Mouse (Mus musculus): ENCODE results near the gene Gm42688. TPM values are rescaled to one million over a fixed set of nuclear protein-coding genes. Genes with fewer than 3 reads are reported as not detected.

The Gm42688 gene
- polyA plus RNA-seq, 1 experiment from 2014 or later: 3.5 TPM

DNA sequence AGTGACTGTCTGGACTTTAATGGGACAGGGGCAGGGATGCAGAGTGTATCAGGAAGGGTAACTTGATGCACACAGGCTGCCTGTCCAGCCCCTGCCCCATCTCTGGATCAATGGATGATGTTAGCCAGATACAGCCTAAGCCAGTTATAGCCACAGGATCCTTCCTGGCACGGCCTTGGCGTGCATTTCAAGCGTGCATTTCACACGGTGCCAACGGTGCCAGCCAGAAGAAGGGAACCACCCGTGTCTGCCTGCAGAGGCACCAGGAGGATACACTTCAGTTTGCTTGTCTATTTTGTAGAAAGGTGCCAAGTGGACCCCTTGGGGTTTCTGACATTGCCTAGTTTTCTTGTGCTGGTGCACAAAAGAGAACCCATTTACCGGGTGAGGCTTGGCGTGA lies 38.6 kb downstream of the Gm42688 start:
- peaks cover 3% of the 10 kb centered on the region; the same call in 1 of the 2 replicates for H3K36me3 ChIP-seq (ENCODE audit: control insufficient read depth, insufficient read depth, low read length)
- no peak overlapping the region for H3K4me3 ChIP-seq (ENCODE audit: low read length)
- peaks cover 32% of the 10 kb centered on the region for H3K4me1 ChIP-seq (ENCODE audit: control insufficient read depth, insufficient read depth, low read length)
- H3K4me2 ChIP-seq (replicated peaks; ENCODE audit: low read depth, low read length): no peak overlapping the region
- no peaks in the 10 kb centered on the region for H3K9me3 ChIP-seq (ENCODE audit: control insufficient read depth, low read length)
- no peaks in the 10 kb centered on the region for H3K27me3 ChIP-seq (ENCODE audit: control insufficient read depth, insufficient read depth, low read length)
- no peak overlapping the region for H3K27ac ChIP-seq (ENCODE audit: low read depth, low read length)
- no peak overlapping the region for H3K9ac ChIP-seq (ENCODE audit: low read depth, low read length)
- ATAC-seq (ENCODE audit: low FRiP score, low TSS enrichment): no peak
- WGBS: 96% methylated on average over 8 of the region's 8 CpGs

DNA sequence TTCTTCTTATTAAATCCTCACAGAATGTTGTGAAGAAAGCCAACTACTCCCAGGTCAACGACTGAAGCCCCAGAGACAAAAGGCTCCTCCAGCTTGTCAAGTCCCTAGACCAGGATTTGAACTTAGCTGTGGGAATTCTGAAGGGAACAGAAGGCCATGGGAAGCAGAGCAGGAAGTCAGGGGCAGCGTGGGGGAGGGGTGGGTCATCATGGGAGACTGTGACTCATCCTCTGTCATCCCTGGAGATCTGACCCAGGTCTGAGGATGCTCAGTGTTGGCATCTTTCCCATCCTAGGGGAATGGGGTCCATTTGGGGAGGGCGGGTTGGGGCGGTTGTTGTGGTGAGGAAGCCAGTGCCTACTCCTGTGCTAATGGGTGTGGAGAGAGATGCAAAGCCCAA lies 40.2 kb downstream of the Gm42688 start:
- no peaks in the 10 kb centered on the region for H3K27me3 ChIP-seq (ENCODE audit: control insufficient read depth, insufficient read depth, low read length)
- no peak overlapping the region for H3K27ac ChIP-seq (ENCODE audit: low read depth, low read length)
- no peaks in the 10 kb centered on the region for H3K9me3 ChIP-seq (ENCODE audit: control insufficient read depth, low read length)
- no peak overlapping the region for H3K9ac ChIP-seq (ENCODE audit: low read depth, low read length)
- no peak overlapping the region for H3K4me3 ChIP-seq (ENCODE audit: low read length)
- H3K4me1 ChIP-seq (ENCODE audit: control insufficient read depth, insufficient read depth, low read length): peaks cover 24% of the 10 kb centered on the region
- 46% methylated on average over 4 of the region's 4 CpGs for WGBS
- peaks cover 3% of the 10 kb centered on the region; the same call in 1 of the 2 replicates for H3K36me3 ChIP-seq (ENCODE audit: control insufficient read depth, insufficient read depth, low read length)
- peak overlapping the region; percentile 61 for H3K4me2 ChIP-seq (replicated peaks; ENCODE audit: low read depth, low read length)
- no peak for ATAC-seq (ENCODE audit: low FRiP score, low TSS enrichment)

DNA sequence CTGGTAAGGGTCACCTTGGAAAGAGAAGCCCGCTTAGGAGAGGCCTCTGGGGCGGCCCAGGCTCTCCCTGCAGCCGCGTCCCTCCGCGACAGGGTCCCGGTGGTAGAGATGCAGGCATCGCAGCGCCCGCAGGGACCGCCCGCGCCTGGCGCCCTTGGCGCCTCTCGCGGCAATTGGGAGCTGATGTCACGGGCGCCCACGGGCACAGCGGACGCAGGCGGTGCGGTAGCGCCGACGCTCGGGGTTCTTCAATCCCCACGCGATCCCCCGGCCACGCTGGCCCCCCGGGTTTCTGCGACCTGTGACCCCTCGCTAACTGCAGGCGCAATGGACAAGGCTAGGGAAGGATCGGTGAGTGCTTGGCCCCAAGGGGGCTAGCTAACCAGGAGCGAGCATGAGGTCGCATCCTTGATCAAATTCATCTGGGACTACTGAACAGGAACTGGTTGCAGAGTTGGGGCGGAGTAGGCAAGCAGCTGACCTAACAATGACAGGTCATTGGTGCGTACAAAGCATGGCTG lies 40.9 kb downstream of the Gm42688 start:
- WGBS: 3% methylated on average over 38 of the region's 41 CpGs
- H3K4me2 ChIP-seq (replicated peaks; ENCODE audit: low read depth, low read length): peak overlapping the region; percentile 61
- peaks cover 26% of the 10 kb centered on the region for H3K4me1 ChIP-seq (ENCODE audit: control insufficient read depth, insufficient read depth, low read length)
- H3K9ac ChIP-seq (ENCODE audit: low read depth, low read length): peak overlapping the region; percentile 62
- no peak overlapping the region for H3K27ac ChIP-seq (ENCODE audit: low read depth, low read length)
- H3K27me3 ChIP-seq (ENCODE audit: control insufficient read depth, insufficient read depth, low read length): no peaks in the 10 kb centered on the region
- H3K4me3 ChIP-seq (ENCODE audit: low read length): peak overlapping the region; percentile 30
- H3K9me3 ChIP-seq (ENCODE audit: control insufficient read depth, low read length): no peaks in the 10 kb centered on the region
- H3K36me3 ChIP-seq (ENCODE audit: control insufficient read depth, insufficient read depth, low read length): peaks cover 6% of the 10 kb centered on the region; the same call in 1 of the 2 replicates
- ATAC-seq (ENCODE audit: low FRiP score, low TSS enrichment): no peak

DNA sequence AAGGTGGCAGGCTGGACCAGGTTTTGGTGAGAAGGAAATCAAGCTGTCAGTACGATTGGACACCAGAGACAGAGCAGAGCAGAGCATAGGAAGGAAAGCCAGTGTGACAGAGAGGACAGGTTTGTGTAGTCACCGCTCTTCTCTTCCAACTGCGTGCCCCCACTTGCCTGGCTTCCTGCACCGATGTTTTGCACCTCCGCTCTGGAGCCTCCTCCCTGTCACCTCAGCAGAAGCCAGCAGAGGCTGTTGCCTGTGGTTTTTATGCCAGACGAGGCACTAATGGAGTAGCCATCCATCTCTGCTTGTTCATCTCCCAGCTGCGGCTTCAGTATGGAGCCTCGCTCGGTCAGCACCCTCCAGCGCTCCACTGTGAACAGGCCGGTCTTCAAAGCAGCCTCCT lies 41.5 kb downstream of the Gm42688 start:
- H3K36me3 ChIP-seq (ENCODE audit: control insufficient read depth, insufficient read depth, low read length): peaks cover 11% of the 10 kb centered on the region
- peaks cover 25% of the 10 kb centered on the region for H3K4me1 ChIP-seq (ENCODE audit: control insufficient read depth, insufficient read depth, low read length)
- no peak overlapping the region for H3K27ac ChIP-seq (ENCODE audit: low read depth, low read length)
- H3K27me3 ChIP-seq (ENCODE audit: control insufficient read depth, insufficient read depth, low read length): no peaks in the 10 kb centered on the region
- ATAC-seq (ENCODE audit: low FRiP score, low TSS enrichment): no peak
- WGBS: 47% methylated on average over 11 of the region's 11 CpGs
- no peaks in the 10 kb centered on the region for H3K9me3 ChIP-seq (ENCODE audit: control insufficient read depth, low read length)
- H3K9ac ChIP-seq (ENCODE audit: low read depth, low read length): 0 out of 2 replicates have a peak overlapping the region, but pooled peaks have one; percentile 7
- no peak overlapping the region for H3K4me2 ChIP-seq (replicated peaks; ENCODE audit: low read depth, low read length)
- H3K4me3 ChIP-seq (ENCODE audit: low read length): no peak overlapping the region

DNA sequence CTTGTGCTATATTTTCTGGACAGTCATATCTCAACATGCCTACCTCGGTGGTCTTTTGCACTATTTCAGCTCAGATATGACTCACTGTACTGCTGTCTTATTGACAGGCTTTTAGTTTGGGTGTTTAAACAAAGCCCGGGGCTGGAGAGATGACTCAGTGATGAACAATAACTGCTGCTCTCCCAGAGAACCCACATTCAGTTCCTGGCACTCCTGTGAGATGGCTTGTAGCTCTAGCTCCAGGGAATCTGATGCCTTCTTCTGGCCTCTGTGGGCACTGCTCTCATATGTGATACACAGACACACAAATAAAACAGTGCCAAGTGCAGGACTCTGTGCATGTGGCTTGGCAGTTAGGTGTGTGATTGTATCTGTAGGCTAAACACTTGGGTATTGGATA lies 43.8 kb downstream of the Gm42688 start:
- Histone ChIP-seq H3K36me3 (ENCODE audit: control insufficient read depth, insufficient read depth, low read length) (peaks cover 28% of the 10 kb centered on the region), H3K27ac (ENCODE audit: low read depth, low read length) (no peak overlapping the region), H3K4me1 (ENCODE audit: control insufficient read depth, insufficient read depth, low read length) (peaks cover 13% of the 10 kb centered on the region; the same call in 1 of the 2 replicates), H3K9me3 (ENCODE audit: control insufficient read depth, low read length) (no peaks in the 10 kb centered on the region), H3K4me3 (ENCODE audit: low read length) (no peak overlapping the region), H3K9ac (ENCODE audit: low read depth, low read length) (no peak overlapping the region), H3K4me2 (replicated peaks; ENCODE audit: low read depth, low read length) (no peak overlapping the region), H3K27me3 (ENCODE audit: control insufficient read depth, insufficient read depth, low read length) (no peaks in the 10 kb centered on the region)
- 81% methylated on average over 2 of the region's 2 CpGs for WGBS
- ATAC-seq (ENCODE audit: low FRiP score, low TSS enrichment): no peak

DNA sequence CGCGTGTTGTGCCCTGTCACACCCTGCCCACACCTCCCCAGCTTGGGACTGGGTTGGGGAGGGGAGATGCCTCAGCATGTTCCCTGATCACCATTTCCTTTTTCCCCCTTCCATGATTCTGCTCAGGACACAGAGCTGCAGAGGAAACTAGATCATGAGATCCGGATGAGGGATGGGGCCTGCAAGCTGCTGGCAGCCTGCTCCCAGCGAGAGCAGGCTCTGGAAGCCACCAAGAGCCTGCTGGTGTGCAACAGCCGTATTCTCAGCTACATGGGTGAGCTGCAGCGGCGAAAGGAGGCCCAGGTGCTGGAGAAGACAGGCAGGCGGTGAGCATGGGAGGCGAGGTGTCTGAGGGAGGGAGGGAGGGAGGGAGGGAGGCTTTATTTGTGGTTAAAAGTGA lies 44.4 kb downstream of the Gm42688 start:
- Histone ChIP-seq H3K9ac (ENCODE audit: low read depth, low read length) (no peak overlapping the region), H3K4me2 (replicated peaks; ENCODE audit: low read depth, low read length) (no peak overlapping the region), H3K4me1 (ENCODE audit: control insufficient read depth, insufficient read depth, low read length) (peaks cover 13% of the 10 kb centered on the region; the same call in 1 of the 2 replicates), H3K27me3 (ENCODE audit: control insufficient read depth, insufficient read depth, low read length) (no peaks in the 10 kb centered on the region), H3K27ac (ENCODE audit: low read depth, low read length) (0 out of 2 replicates have a peak overlapping the region, but pooled peaks have one; percentile 24), H3K36me3 (ENCODE audit: control insufficient read depth, insufficient read depth, low read length) (peaks cover 34% of the 10 kb centered on the region), H3K9me3 (ENCODE audit: control insufficient read depth, low read length) (no peaks in the 10 kb centered on the region), H3K4me3 (ENCODE audit: low read length) (no peak overlapping the region)
- whole genome bisulfite sequencing: 66% methylated on average over 9 of the region's 9 CpGs
- ATAC-seq (ENCODE audit: low FRiP score, low TSS enrichment): no peak

DNA sequence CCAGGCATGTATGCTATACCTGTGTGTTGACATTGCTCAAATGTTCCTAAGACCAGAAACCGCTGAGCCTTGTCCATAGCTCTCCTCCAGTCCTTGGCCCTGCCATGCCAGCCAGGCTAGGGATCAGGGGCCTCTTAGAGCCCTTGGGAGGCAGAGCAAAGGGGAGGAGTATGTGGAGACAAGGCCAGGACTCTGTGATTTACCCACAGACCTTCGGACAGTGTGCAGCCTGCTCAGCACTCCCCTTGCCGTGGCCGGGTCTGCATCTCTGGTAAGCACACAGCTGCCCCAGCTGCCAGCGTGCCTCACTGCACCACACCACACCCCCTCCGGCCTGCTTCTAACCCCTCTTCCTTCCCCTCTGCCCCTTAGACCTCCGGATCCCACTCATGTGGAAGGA lies 45.9 kb downstream of the Gm42688 start:
- WGBS: 37% methylated on average over 7 of the region's 7 CpGs
- no peaks in the 10 kb centered on the region for H3K9me3 ChIP-seq (ENCODE audit: control insufficient read depth, low read length)
- H3K4me1 ChIP-seq (ENCODE audit: control insufficient read depth, insufficient read depth, low read length): peaks cover 6% of the 10 kb centered on the region; the same call in 1 of the 2 replicates
- no peak overlapping the region for H3K27ac ChIP-seq (ENCODE audit: low read depth, low read length)
- H3K9ac ChIP-seq (ENCODE audit: low read depth, low read length): no peak overlapping the region
- peaks cover 39% of the 10 kb centered on the region for H3K36me3 ChIP-seq (ENCODE audit: control insufficient read depth, insufficient read depth, low read length)
- H3K27me3 ChIP-seq (ENCODE audit: control insufficient read depth, insufficient read depth, low read length): no peaks in the 10 kb centered on the region
- no peak overlapping the region for H3K4me2 ChIP-seq (replicated peaks; ENCODE audit: low read depth, low read length)
- peak; percentile 18; the same call in 1 of the 2 replicates for ATAC-seq (ENCODE audit: low FRiP score, low TSS enrichment)
- H3K4me3 ChIP-seq (ENCODE audit: low read length): no peak overlapping the region

DNA sequence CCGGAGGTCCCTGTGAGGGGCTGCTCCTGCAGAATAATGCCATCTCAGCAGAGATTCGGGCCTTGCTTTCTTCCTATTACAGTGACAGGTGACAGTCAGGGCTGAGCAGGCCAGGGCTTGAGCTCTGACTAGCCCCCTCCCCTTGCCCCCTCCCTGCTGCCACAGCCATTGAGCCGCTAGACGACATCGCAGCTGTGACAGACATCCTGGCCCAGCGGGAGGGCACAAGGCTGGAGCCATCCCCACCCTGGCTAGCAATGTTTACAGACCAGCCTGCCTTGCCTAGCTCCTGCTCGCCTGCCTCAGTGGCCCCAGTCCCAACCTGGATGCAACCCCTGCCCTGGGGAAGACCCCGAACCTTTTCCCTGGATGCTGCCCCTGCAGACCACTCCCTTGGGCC lies 50.3 kb downstream of the Gm42688 start:
- no peak overlapping the region for H3K4me2 ChIP-seq (replicated peaks; ENCODE audit: low read depth, low read length)
- peaks cover 8% of the 10 kb centered on the region; the same call in 1 of the 2 replicates for H3K4me1 ChIP-seq (ENCODE audit: control insufficient read depth, insufficient read depth, low read length)
- H3K9me3 ChIP-seq (ENCODE audit: control insufficient read depth, low read length): no peaks in the 10 kb centered on the region
- no peak overlapping the region for H3K27ac ChIP-seq (ENCODE audit: low read depth, low read length)
- peaks cover 44% of the 10 kb centered on the region for H3K36me3 ChIP-seq (ENCODE audit: control insufficient read depth, insufficient read depth, low read length)
- no peaks in the 10 kb centered on the region for H3K27me3 ChIP-seq (ENCODE audit: control insufficient read depth, insufficient read depth, low read length)
- no peak overlapping the region for H3K4me3 ChIP-seq (ENCODE audit: low read length)
- no peak for ATAC-seq (ENCODE audit: low FRiP score, low TSS enrichment)
- WGBS: 40% methylated on average over 8 of the region's 8 CpGs
- no peak overlapping the region for H3K9ac ChIP-seq (ENCODE audit: low read depth, low read length)

DNA sequence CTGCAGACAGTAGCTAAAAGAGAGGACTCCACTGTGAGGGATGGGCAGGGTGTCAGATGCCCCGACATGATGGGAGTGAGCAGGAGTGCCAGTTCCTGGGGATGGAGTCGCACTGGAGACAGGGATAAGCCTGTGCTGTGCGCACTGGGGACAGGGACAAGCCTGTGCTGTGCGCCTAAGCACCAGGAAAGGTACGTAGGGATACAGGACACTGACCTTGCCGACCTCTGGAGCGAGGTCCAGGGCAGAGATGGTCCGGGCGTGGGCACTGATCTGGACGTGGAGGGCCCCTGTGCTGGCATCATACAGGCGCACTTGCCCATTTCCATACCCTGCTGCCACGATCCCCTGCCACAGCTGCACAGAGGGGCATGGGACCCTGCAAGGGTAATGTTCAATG lies 51.6 kb downstream of the Gm42688 start:
- ATAC-seq (ENCODE audit: low FRiP score, low TSS enrichment): no peak
- H3K9me3 ChIP-seq (ENCODE audit: control insufficient read depth, low read length): no peaks in the 10 kb centered on the region
- no peak overlapping the region for H3K4me3 ChIP-seq (ENCODE audit: low read length)
- H3K4me2 ChIP-seq (replicated peaks; ENCODE audit: low read depth, low read length): no peak overlapping the region
- H3K27me3 ChIP-seq (ENCODE audit: control insufficient read depth, insufficient read depth, low read length): no peaks in the 10 kb centered on the region
- H3K4me1 ChIP-seq (ENCODE audit: control insufficient read depth, insufficient read depth, low read length): peaks cover 5% of the 10 kb centered on the region; the same call in 1 of the 2 replicates
- no peak overlapping the region for H3K9ac ChIP-seq (ENCODE audit: low read depth, low read length)
- H3K36me3 ChIP-seq (ENCODE audit: control insufficient read depth, insufficient read depth, low read length): peaks cover 34% of the 10 kb centered on the region
- WGBS: 90% methylated on average over 12 of the region's 12 CpGs
- no peak overlapping the region for H3K27ac ChIP-seq (ENCODE audit: low read depth, low read length)
